Mouse (Mus musculus): ENCODE data around the gene Sox6.

Sox6 gene

GRCm38 (mm10) chr7:115564359-115565059 is 474.1 kb downstream of the Sox6 start:
- ChIA-PET CTCF (no interaction called here), POLR2A (no interaction called here)

- ChIA-PET POLR2A (no interaction called here), CTCF (no interaction called here)
Observed at GRCm38 (mm10) chr7:115556677-115557076, 481.9 kb downstream of the Sox6 start.

DNA sequence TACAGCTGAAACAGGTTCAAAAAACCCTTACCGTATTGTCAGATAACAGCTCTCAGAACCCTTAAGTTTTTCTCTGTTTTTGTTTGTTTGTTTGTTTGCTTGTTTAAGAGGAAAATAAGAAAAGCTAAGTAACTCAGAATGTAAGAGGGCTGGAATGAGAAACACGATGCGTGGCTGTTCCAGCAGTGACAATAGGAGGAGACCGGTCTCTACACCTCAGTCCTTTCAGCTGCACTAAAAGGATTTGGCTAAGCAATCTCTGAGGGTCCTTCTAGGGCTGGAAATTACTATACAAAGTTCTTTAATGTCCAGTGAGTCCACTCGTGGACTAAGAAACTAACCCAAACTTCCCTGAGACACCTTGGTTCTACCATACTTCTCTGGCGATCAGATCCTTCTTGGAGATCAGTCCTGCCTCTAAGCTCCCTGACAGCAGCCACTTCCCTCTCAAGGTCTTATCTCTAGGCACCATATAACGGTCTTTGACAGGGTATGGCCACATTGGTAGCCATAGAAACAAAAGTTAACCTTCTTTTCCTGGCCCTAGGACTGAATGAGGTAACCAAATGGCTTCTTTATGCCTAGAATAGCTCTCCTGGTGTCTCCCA is 488.3 kb downstream of the Sox6 start:
- ChIA-PET CTCF (interaction anchor here in 1 of 4 experiments (0.5 kb wide), 1 partner anchor 137 kb away, joined by 5 read pairs; no protein-coding TSS in a partner anchor), POLR2A (interaction anchor here in 1 of 4 experiments (1.2 kb wide), 1 partner anchor 12 kb away, joined by 4 read pairs; no protein-coding TSS in a partner anchor)

- ChIA-PET POLR2A (no interaction called here), CTCF (interaction anchor here in 1 of 4 experiments (0.5 kb wide), 1 partner anchor 137 kb away, joined by 5 read pairs; no protein-coding TSS in a partner anchor)
Observed at GRCm38 (mm10) chr7:115549670-115550069, 488.9 kb downstream of the Sox6 start.

DNA sequence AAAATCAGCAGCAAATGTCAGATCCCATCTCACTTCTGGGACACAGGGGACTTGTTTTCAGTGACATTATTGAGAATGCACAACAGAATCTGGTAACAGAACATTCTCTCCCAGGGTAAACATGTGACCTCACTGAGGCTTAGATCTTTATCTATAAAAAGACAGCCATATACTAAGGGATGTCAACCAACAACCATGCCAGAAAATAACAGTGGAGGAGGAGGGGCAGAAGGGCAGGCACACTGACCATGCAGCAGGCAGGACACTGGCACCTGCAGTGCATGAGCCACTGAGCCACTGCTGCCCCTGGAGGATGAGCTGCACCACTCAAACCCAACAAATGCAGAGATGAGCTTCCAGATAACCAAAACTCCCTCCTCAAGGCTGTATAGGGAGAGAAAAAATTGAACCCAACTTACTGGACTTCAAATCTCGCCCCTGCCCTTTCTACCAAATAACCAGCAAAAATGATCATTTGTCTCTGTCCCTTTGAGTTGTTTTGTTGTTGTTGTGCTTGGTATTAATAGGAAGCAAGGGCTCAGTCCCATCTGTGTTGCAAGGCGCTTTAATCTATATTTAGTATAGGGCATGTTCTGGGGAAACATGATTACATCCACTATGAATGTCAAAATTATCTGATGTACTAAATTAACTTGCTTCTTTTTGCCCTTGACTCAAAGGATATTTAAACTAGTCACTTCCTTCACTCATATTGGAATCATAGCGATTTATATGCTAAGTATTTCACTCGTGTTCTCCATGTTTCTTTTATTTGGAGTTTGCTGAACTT is 492.8 kb downstream of the Sox6 start:
- CTCF ChIA-PET: no interaction called here
- POLR2A ChIA-PET: no interaction called here

DNA sequence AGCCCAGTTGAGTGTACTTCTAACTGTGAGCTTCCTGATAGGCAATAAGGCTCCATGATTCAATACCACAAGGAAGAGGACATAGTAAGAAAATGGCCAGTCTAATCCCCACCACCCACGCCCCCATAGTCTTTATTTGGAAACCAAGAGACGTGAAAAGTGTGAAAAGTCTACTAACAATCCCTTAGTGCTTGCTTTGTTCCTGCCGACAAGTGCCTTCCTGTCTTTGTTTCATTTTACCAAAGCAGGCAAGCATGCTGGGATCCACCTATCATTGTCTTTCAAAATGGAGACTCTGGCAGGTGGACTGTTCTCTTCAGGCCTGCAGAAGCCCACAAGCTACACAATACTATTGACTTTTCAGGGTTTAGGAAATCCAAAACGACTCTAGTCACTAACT is 495.0 kb downstream of the Sox6 start:
- CTCF ChIA-PET: interaction anchor here in 1 of 4 experiments (0.6 kb wide), 1 partner anchor 577 kb away, joined by 3 read pairs; no protein-coding TSS in a partner anchor

DNA sequence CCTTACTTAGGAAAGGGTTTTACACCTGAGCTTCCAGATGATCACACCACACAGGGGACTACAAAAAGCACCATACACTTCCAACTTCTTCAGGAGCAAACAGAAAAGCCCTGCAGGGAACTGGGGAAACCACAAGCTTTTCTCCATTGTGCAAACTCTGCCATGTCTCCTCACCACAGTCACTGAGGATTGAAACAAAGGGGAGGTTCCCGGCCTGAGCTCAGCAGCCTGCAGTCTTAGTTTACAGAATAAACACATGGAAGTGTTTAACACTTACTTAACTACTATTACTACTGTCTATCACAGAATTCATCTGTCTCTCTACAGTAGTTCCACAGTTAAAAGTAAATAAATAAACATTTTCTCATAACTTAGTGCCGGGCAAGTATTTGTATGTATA is 498.3 kb downstream of the Sox6 start:
- POLR2A ChIA-PET: no interaction called here
- CTCF ChIA-PET: no interaction called here

More for the DNA sequence above, 495.0 kb downstream of the Sox6 start:
- POLR2A ChIA-PET: interaction anchor here in 1 of 4 experiments (0.6 kb wide), 1 partner anchor 90 kb away, joined by 6 read pairs; no protein-coding TSS in a partner anchor

DNA sequence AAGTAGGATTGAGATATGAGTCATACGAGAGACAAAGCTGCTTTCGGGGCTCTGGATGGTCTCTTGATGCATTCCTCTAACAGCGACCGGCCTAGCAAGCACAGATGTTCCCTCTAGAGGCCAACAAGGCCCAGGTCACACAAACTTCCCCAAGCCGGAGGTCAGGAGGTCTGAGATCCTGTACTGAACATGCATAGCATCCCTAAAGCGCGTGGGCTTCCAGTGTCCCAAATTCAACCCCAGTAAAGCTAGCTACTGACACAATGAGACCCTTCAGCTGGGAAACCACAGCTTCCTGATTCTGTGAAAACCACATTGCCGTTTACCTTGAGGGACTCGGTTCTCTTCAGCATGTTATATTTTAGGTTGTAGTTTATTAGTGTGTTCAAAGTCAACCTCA is 499.6 kb downstream of the Sox6 start:
- ChIA-PET CTCF (no interaction called here), POLR2A (interaction anchor here in 1 of 4 experiments (1.7 kb wide), 1 partner anchor 12 kb away, joined by 4 read pairs; no protein-coding TSS in a partner anchor)

GRCm38 (mm10) chr7:115537636-115538035 is 501.0 kb downstream of the Sox6 start:
- POLR2A ChIA-PET: interaction anchor here in 1 of 4 experiments (1.1 to 1.7 kb wide), 2 partner anchors 13 to 85 kb away, joined by 3 to 4 read pairs; no protein-coding TSS in a partner anchor
- CTCF ChIA-PET: no interaction called here

- POLR2A ChIA-PET: interaction anchor here in 1 of 4 experiments (0.6 kb wide), 1 partner anchor 183 kb away, joined by 4 read pairs; no protein-coding TSS in a partner anchor
Observed at GRCm38 (mm10) chr7:115536521-115536920, 502.1 kb downstream of the Sox6 start.

GRCm38 (mm10) chr7:115531875-115532274 is 506.7 kb downstream of the Sox6 start:
- CTCF ChIA-PET: no interaction called here

More at GRCm38 (mm10) chr7:115536521-115536920, 502.1 kb downstream of the Sox6 start:
- CTCF ChIA-PET: no interaction called here

GRCm38 (mm10) chr7:115531217-115531616 is 507.4 kb downstream of the Sox6 start:
- ChIA-PET POLR2A (no interaction called here), CTCF (no interaction called here)

More at GRCm38 (mm10) chr7:115531875-115532274, 506.7 kb downstream of the Sox6 start:
- POLR2A ChIA-PET: no interaction called here

DNA sequence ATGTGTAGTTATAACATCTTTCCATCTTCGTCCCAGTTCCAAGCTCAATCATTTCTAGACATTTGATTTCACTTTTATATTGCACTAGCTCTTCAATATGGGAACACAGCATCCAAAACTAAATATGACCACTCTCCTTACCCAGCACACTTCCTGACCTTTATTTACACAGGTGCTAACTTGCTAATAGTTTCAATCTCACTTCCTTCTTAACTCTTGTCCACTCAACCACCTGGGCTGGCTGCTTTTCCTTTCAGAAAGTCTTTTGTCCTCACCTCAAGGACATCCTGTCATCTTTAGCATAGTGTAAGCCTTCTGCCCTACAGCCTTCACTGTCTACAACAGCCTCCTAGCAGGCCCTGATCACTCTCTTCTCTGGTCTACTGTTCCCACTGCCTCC is 520.9 kb downstream of the Sox6 start:
- ChIA-PET CTCF (no interaction called here), POLR2A (no interaction called here)

GRCm38 (mm10) chr7:115513681-115514080 is 524.9 kb downstream of the Sox6 start:
- POLR2A ChIA-PET: no interaction called here
- CTCF ChIA-PET: no interaction called here

GRCm38 (mm10) chr7:115511777-115512176 is 526.8 kb downstream of the Sox6 start:
- ChIA-PET POLR2A (no interaction called here), CTCF (no interaction called here)

GRCm38 (mm10) chr7:115511091-115511490 is 527.5 kb downstream of the Sox6 start:
- CTCF ChIA-PET: no interaction called here
- POLR2A ChIA-PET: no interaction called here

DNA sequence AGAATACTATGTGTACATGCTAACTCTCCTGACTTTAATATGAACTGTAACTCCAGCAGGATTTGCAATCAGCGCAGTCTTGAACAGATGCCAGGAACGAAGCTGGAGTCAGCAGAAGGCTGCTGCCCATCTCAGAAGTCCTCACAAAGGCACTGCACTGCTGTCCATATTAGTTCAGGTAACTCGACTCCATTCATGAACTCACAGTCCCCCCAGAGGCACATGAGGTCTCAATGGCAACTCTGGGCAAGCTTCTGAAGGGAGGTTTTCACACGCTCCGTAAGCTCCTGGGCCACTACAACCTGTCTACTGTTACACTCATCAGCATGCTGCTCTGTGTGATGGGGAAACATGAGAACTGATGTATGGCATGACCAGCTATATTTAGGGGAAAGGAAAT is 528.6 kb downstream of the Sox6 start:
- ChIA-PET CTCF (no interaction called here), POLR2A (interaction anchor here in 1 of 4 experiments (0.6 kb wide), 1 partner anchor 1408 kb away, joined by 3 read pairs; no protein-coding TSS in a partner anchor)

GRCm38 (mm10) chr7:115506385-115506784 is 532.2 kb downstream of the Sox6 start:
- ChIA-PET CTCF (no interaction called here), POLR2A (no interaction called here)

DNA sequence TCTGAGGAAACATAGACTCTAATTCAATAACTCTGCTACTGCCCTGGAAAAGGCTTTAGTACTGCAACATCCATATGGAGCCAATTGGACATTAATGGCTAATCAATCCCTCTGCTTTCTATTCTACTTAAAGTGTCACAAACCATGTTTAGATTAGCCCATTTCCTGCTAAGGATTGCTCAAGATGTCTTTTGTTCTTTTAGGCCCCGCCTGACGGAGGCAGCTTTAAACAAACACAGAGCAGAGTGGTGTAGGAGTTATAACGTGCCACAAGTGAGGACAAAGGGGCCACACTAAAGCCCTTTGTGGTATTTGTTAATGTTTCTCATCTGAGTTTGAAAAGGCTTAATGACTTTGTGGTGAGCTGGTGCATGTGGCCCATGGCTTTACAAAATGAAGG is 537.1 kb downstream of the Sox6 start:
- ChIA-PET CTCF (interaction anchor here in 1 of 4 experiments (0.5 kb wide), 1 partner anchor 570 kb away, joined by 3 read pairs; no protein-coding TSS in a partner anchor), POLR2A (interaction anchor here in 1 of 4 experiments (0.9 kb wide), 1 partner anchor 28 kb away, joined by 3 read pairs; no protein-coding TSS in a partner anchor)

DNA sequence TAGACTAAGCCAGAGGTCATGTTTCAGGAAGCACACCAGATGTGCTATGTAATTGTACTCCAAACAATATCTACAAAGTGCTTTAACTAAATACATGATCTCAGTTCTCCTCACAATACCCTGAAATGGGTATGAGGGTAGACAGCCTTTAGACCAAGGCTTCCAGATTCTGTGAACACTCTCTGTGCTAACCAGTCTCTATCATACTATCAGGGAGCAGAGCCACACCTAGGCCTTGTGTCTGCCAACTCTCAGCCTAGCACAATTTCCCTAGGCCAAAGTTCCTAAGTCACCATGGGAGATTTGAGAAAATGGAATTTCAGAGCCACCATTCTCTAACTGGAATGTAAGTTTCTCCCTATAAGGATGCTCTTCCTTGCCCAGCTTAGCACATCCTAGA is 537.8 kb downstream of the Sox6 start:
- POLR2A ChIA-PET: no interaction called here
- CTCF ChIA-PET: no interaction called here
